Mouse (Mus musculus): Measurements from ENCODE around the gene Rcor1. TPM values are rescaled to one million over a fixed set of nuclear protein-coding genes. Genes with fewer than 3 reads are reported as not detected.
A peak's percentile ranks its signal among the peaks of the same experiment; 100 is the strongest.

The Rcor1 gene
- polyA plus RNA-seq, 1 experiment from 2014 or later: 10.4 TPM

DNA sequence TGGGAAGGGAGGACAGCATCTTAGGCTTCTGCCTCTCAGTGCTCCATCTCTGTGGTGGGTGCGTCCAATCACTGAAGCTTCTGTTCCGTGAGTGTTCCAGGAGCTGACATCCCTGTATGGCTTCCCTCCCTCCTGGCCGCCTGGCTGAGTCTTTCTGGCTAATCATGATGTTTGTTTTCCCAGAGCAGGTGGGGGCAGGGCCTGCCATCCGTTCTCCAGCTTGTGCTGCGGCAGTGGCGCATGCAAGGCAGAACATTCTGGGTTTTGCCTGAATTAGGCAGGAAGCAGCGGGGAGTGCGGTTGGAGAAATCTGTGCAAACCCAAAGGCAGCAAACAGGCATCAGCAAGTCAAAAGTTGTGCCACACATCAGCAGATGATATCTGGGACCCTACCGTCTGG is 106.1 kb downstream of the Rcor1 start:
- 51% methylated on average over 9 of the region's 9 CpGs for WGBS
- H3K27ac ChIP-seq (ENCODE audit: low read depth, low read length): no peak overlapping the region
- no peak overlapping the region for H3K4me3 ChIP-seq (ENCODE audit: low read depth, low read length)
- peaks cover 22% of the 10 kb centered on the region for H3K4me1 ChIP-seq (ENCODE audit: control insufficient read depth, insufficient read depth, low read length)
- DNase-seq (ENCODE audit: low spot score, missing footprints) (no peak), ATAC-seq (ENCODE audit: low FRiP score) (0 out of 2 replicates have a peak, but pooled peaks have one; percentile 3)
- H3K9me3 ChIP-seq (ENCODE audit: control insufficient read depth, low read length): no peaks in the 10 kb centered on the region
- H3K36me3 ChIP-seq (ENCODE audit: control insufficient read depth, insufficient read depth, low read length): no peaks in the 10 kb centered on the region
- no peaks in the 10 kb centered on the region for H3K27me3 ChIP-seq (ENCODE audit: control insufficient read depth, insufficient read depth, low read length)
- H3K9ac ChIP-seq (ENCODE audit: low read length): 0 out of 2 replicates have a peak overlapping the region, but pooled peaks have one; percentile 7
- H3K4me2 ChIP-seq: no peak overlapping the region

DNA sequence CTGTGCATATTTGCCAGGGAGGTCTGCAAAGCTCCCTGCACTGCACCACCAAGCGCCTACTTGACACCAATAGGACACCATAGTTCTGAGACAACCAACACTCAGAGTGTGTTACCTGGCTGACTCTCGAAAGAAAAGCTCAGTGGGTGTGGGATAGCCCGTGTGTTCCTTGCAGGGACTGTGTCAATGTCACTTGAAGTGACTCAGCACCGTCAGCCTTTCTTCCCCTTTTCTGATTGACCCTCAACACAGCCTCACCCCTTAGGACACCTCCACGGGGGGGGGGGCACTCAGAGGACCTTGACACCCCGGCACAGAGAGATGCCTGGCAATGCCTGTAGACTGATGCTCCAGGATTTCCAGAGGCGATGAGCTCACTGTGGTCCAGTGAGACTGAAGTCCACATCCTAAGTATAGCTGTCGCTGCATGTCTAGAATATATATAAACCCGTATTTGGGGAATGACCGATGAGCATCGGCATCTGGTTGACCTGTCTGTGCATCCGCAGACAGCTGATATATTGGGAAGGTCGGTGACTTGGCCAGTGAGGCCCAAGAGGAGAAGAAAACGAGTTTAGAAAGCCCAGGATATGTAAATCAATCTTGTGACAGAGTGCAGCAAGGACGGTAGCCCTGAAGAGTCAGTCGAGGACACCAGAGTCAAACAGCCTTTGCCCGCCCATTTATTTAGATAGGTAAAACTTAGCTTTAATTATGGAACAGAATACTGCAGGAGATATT is 110.5 kb downstream of the Rcor1 start:
- peaks cover 7% of the 10 kb centered on the region; the same call in 1 of the 2 replicates for H3K4me1 ChIP-seq (ENCODE audit: control insufficient read depth, insufficient read depth, low read length)
- no peak overlapping the region for H3K27ac ChIP-seq (ENCODE audit: low read depth, low read length)
- no peak overlapping the region for H3K4me3 ChIP-seq (ENCODE audit: low read depth, low read length)
- DNase-seq (ENCODE audit: low spot score, missing footprints) (no peak), ATAC-seq (ENCODE audit: low FRiP score) (no peak)
- no peaks in the 10 kb centered on the region for H3K9me3 ChIP-seq (ENCODE audit: control insufficient read depth, low read length)
- no peak overlapping the region for H3K9ac ChIP-seq (ENCODE audit: low read length)
- 70% methylated on average over 17 of the region's 17 CpGs for WGBS
- no peaks in the 10 kb centered on the region for H3K27me3 ChIP-seq (ENCODE audit: control insufficient read depth, insufficient read depth, low read length)
- H3K36me3 ChIP-seq (ENCODE audit: control insufficient read depth, insufficient read depth, low read length): no peaks in the 10 kb centered on the region
- no peak overlapping the region for H3K4me2 ChIP-seq

DNA sequence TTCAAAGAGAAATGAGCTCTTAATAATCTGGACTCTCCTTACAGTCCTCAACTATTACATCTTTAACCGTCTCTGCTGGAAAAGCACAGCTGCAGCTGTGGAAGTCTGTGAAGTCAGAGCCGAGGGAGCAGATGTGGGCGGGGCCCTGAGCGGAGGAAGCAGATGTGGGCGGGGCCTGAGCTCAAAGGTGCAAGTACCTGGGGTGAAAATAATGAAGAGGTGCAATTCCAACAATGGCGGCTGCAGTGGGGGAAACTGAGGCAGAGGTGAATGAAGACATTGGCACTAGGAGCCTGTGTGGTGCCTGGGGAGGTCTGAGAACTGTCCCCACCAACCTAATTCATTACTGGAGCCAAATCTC is 111.1 kb downstream of the Rcor1 start:
- H3K9me3 ChIP-seq (ENCODE audit: control insufficient read depth, low read length): no peaks in the 10 kb centered on the region
- no peak for ATAC-seq (ENCODE audit: low FRiP score)
- H3K4me3 ChIP-seq (ENCODE audit: low read depth, low read length): no peak overlapping the region
- no peak overlapping the region for H3K27ac ChIP-seq (ENCODE audit: low read depth, low read length)
- no peak overlapping the region for H3K9ac ChIP-seq (ENCODE audit: low read length)
- H3K4me2 ChIP-seq: no peak overlapping the region
- 14% methylated on average over 6 of the region's 6 CpGs for WGBS
- no peak for DNase-seq (ENCODE audit: low spot score, missing footprints)
- no peaks in the 10 kb centered on the region for H3K27me3 ChIP-seq (ENCODE audit: control insufficient read depth, insufficient read depth, low read length)
- H3K4me1 ChIP-seq (ENCODE audit: control insufficient read depth, insufficient read depth, low read length): peaks cover 3% of the 10 kb centered on the region; the same call in 1 of the 2 replicates
- no peaks in the 10 kb centered on the region for H3K36me3 ChIP-seq (ENCODE audit: control insufficient read depth, insufficient read depth, low read length)

DNA sequence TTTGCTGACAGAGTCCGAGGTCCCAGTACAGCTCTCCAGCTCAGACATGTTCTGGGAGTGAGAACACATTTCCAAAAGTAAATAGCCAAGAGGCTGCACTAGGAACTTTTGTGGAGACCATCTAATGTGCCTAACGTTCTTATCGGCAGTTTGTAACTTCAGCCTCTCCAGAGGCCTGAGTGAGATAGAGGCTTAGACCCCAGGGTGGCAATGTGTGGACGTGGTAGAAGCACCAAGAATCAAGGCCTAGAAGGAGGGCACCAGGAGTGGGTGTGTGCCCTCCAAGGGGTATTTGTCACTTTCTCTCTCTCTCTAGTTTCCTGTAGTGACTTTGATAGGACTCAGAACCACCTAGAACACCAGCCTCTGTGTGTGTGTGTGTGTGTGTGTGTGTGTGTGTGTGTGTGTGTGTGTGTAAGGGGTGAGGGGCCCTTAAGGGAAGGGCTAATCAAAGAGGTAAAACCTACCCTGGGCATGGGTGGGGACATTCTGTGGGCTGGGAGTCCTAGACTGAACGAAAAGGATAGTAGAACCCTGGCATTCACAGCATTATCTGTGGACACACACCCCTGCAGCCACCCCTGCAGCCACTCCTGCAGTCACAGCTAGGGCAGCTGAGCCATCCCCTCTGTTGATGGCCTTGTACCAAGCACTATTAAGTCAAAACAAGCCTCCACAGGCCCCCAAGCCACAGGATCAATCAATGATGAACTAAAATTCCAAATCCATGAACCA is 112.4 kb downstream of the Rcor1 start:
- Histone ChIP-seq H3K9ac (ENCODE audit: low read length) (no peak overlapping the region), H3K4me3 (ENCODE audit: low read depth, low read length) (no peak overlapping the region), H3K9me3 (ENCODE audit: control insufficient read depth, low read length) (no peaks in the 10 kb centered on the region), H3K27me3 (ENCODE audit: control insufficient read depth, insufficient read depth, low read length) (no peaks in the 10 kb centered on the region), H3K4me2 (no peak overlapping the region), H3K36me3 (ENCODE audit: control insufficient read depth, insufficient read depth, low read length) (no peaks in the 10 kb centered on the region), H3K4me1 (ENCODE audit: control insufficient read depth, insufficient read depth, low read length) (no peaks in the 10 kb centered on the region), H3K27ac (ENCODE audit: low read depth, low read length) (no peak overlapping the region)
- ATAC-seq (ENCODE audit: low FRiP score) (no peak), DNase-seq (ENCODE audit: low spot score, missing footprints) (no peak)
- WGBS: 91% methylated on average over 5 of the region's 5 CpGs

DNA sequence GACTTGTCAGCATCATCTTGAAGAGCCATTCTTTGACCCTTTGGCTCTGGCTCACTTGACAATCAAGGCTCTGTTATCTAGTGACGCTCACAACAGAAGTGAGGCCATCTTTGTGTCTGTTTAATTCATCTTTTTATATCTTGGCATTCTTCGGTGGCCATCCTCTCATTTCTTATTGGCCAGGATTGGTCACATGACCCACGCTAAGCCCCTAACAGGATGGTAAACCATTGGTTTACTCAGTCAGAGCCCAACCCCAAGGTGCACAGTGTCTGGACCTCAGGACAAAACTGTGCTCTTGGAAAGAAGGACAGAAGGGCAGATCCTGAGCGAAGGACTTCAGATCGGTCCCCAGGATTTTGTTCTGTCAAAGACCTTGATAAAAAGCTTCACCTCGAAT is 113.4 kb downstream of the Rcor1 start:
- Histone ChIP-seq H3K9me3 (ENCODE audit: control insufficient read depth, low read length) (no peaks in the 10 kb centered on the region), H3K4me3 (ENCODE audit: low read depth, low read length) (no peak overlapping the region), H3K27ac (ENCODE audit: low read depth, low read length) (no peak overlapping the region), H3K4me1 (ENCODE audit: control insufficient read depth, insufficient read depth, low read length) (no peaks in the 10 kb centered on the region), H3K27me3 (ENCODE audit: control insufficient read depth, insufficient read depth, low read length) (no peaks in the 10 kb centered on the region), H3K4me2 (no peak overlapping the region), H3K9ac (ENCODE audit: low read length) (no peak overlapping the region), H3K36me3 (ENCODE audit: control insufficient read depth, insufficient read depth, low read length) (no peaks in the 10 kb centered on the region)
- WGBS: 91% methylated on average over 6 of the region's 6 CpGs
- no peak for DNase-seq (ENCODE audit: low spot score, missing footprints)
- no peak for ATAC-seq (ENCODE audit: low FRiP score)

DNA sequence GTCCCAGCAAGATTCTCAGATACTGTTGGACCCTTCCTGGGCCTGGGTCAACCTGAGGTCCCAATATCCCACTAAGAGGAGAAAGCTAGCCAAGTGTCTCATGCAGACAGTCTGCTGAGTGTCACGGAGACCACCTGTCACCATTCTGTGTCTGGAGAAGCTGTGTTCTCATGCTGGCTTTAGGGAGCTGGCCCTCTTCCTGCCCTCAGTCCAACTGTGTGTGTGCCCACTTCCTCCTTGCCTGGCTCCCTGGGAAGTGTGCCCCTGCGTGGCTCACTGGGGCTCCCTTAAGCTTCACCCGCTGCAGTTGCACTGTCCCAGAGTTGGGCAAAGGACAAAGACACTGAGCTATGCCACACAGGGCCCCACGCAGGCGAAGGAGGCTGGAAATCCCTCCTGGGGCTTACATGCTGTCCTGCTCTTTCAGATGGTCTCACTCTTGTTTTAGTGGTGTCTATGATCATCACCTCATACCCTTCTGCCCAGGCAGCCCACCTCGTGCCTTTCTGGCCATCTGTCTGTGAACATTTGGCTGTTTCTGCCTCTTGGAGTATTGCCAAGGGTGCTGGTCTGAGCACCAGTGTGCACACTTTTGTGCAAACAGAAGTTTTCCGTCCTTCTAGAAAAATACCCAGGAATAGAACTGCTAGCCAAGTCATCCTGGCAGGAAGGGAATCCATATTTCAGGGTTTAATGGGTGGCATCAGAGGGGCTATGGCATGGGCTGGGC is 114.0 kb downstream of the Rcor1 start:
- H3K9ac ChIP-seq (ENCODE audit: low read length): no peak overlapping the region
- no peaks in the 10 kb centered on the region for H3K36me3 ChIP-seq (ENCODE audit: control insufficient read depth, insufficient read depth, low read length)
- no peak overlapping the region for H3K27ac ChIP-seq (ENCODE audit: low read depth, low read length)
- no peak for ATAC-seq (ENCODE audit: low FRiP score)
- H3K4me3 ChIP-seq (ENCODE audit: low read depth, low read length): no peak overlapping the region
- no peaks in the 10 kb centered on the region for H3K9me3 ChIP-seq (ENCODE audit: control insufficient read depth, low read length)
- 88% methylated on average over 7 of the region's 7 CpGs for WGBS
- no peak for DNase-seq (ENCODE audit: low spot score, missing footprints)
- H3K4me1 ChIP-seq (ENCODE audit: control insufficient read depth, insufficient read depth, low read length): no peaks in the 10 kb centered on the region
- no peaks in the 10 kb centered on the region for H3K27me3 ChIP-seq (ENCODE audit: control insufficient read depth, insufficient read depth, low read length)
- H3K4me2 ChIP-seq: no peak overlapping the region

DNA sequence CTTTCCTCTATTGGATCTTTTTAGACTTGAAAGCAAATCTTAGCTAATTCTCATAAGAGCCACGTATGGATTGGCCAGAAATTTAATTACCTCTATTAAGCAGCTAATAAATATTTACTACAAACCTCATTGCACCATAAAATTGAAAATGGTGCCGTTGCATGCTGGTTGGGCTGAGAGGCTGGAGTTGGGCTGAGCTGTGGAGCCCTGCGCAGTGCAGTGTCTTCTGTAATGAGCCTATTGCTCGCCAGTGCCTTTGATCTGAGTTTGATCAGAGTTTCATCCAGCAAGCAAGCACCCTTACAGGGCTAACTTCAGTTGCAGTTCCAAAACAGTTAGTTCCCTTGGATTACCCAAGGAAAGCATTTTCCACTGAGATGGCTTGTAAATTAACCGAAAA is 114.8 kb downstream of the Rcor1 start:
- DNase-seq (ENCODE audit: low spot score, missing footprints) (no peak), ATAC-seq (ENCODE audit: low FRiP score) (no peak)
- H3K9me3 ChIP-seq (ENCODE audit: control insufficient read depth, low read length): no peaks in the 10 kb centered on the region
- H3K36me3 ChIP-seq (ENCODE audit: control insufficient read depth, insufficient read depth, low read length): no peaks in the 10 kb centered on the region
- H3K27ac ChIP-seq (ENCODE audit: low read depth, low read length): no peak overlapping the region
- H3K4me2 ChIP-seq: no peak overlapping the region
- H3K9ac ChIP-seq (ENCODE audit: low read length): no peak overlapping the region
- no peaks in the 10 kb centered on the region for H3K4me1 ChIP-seq (ENCODE audit: control insufficient read depth, insufficient read depth, low read length)
- H3K4me3 ChIP-seq (ENCODE audit: low read depth, low read length): no peak overlapping the region
- H3K27me3 ChIP-seq (ENCODE audit: control insufficient read depth, insufficient read depth, low read length): no peaks in the 10 kb centered on the region
- 82% methylated on average over 5 of the region's 5 CpGs for WGBS

DNA sequence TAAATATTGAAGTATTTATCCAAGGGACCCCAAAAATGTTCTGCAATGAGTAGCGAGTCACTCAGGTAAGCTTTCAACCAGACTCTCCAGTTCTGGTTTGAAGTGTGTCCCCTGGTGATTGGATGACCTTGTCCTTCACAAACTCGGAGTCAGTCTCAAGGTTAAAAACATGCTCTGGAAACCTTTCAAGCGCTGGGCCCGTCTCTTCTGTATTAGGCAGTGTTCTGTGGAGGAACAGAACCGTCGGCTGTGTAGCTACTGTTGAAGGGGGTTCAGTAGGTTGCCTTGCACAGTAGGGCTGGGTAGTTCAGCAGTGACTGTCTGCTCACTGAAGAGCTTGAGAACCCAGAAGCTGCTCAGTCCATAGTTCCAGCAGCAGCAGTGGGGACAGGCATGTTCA is 115.5 kb downstream of the Rcor1 start:
- DNase-seq (ENCODE audit: low spot score, missing footprints): no peak
- ATAC-seq (ENCODE audit: low FRiP score): no peak
- Histone ChIP-seq H3K4me2 (no peak overlapping the region), H3K9ac (ENCODE audit: low read length) (no peak overlapping the region), H3K4me3 (ENCODE audit: low read depth, low read length) (no peak overlapping the region), H3K9me3 (ENCODE audit: control insufficient read depth, low read length) (no peaks in the 10 kb centered on the region), H3K27ac (ENCODE audit: low read depth, low read length) (no peak overlapping the region), H3K36me3 (ENCODE audit: control insufficient read depth, insufficient read depth, low read length) (no peaks in the 10 kb centered on the region), H3K4me1 (ENCODE audit: control insufficient read depth, insufficient read depth, low read length) (no peaks in the 10 kb centered on the region), H3K27me3 (ENCODE audit: control insufficient read depth, insufficient read depth, low read length) (no peaks in the 10 kb centered on the region)
- WGBS: 87% methylated on average over 6 of the region's 6 CpGs

DNA sequence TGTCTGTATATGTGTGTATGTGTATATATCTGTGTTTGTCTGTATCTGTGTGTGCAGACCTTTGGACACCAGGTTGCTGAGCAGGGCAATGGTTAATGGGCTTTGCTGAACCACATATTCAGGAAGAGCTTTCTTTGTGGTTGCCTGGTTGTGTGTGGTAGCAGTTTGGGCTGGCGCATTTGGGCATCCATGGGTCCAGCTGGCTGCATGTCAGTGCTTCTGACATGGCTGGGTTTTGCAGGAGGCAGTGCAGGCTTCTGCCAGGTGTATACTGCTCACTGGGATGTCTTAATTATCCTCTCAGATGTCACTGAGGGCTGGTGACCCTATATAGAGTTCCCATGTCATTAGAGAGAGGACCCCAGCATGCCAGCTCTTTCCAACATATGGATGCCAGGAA is 116.6 kb downstream of the Rcor1 start:
- H3K9me3 ChIP-seq (ENCODE audit: control insufficient read depth, low read length): no peaks in the 10 kb centered on the region
- no peaks in the 10 kb centered on the region for H3K36me3 ChIP-seq (ENCODE audit: control insufficient read depth, insufficient read depth, low read length)
- DNase-seq (ENCODE audit: low spot score, missing footprints): no peak
- no peak overlapping the region for H3K4me3 ChIP-seq (ENCODE audit: low read depth, low read length)
- H3K4me1 ChIP-seq (ENCODE audit: control insufficient read depth, insufficient read depth, low read length): no peaks in the 10 kb centered on the region
- no peaks in the 10 kb centered on the region for H3K27me3 ChIP-seq (ENCODE audit: control insufficient read depth, insufficient read depth, low read length)
- no peak overlapping the region for H3K4me2 ChIP-seq
- ATAC-seq (ENCODE audit: low FRiP score): no peak
- H3K9ac ChIP-seq (ENCODE audit: low read length): no peak overlapping the region
- H3K27ac ChIP-seq (ENCODE audit: low read depth, low read length): no peak overlapping the region
- 85% methylated on average over 1 of the region's 1 CpGs for WGBS
